Mouse (Mus musculus): ENCODE results near the gene Cds1.

DNA sequence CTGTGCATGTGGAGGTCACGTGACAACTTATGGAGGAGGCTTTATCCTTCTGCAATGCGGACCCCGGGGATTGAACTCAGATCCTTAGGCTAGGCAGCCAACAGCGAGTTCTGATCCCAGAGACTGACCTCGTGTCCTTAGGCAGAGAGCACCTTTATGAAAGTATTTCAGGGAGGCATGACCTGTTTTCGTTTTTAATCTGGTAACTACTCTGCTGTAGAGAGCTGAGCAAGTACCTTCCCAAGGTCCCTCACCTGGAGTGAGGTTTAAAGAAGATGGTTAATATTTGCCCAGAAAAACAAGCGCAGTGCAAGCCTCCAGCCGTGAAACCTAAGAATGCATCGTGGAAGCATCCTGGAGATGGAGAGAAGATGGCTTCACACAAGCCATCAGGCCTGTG lies 40.7 kb upstream of the Cds1 start:
- TF ChIP-seq CTCF (IDR thresholded peaks at IDR 0.05; ENCODE audit: borderline replicate concordance, control insufficient read depth, extremely low read depth, insufficient read depth, low read length, poor library complexity): no peak
- TF ChIP-seq POLR2A (IDR thresholded peaks at IDR 0.05; ENCODE audit: control insufficient read depth, extremely low read depth, insufficient read depth, low read length, poor library complexity): no peak

Measured in thymus, adult 2 months (tissue).